Mouse (Mus musculus) ES-CJ7 (cell line): ENCODE results near the gene Tmsb15b1.
"Not testable (repeated sequence)": the region's sequence is repeated elsewhere in the genome, so short reads cannot be mapped to it uniquely, and the experiment has no call there.

Source experiments
- DNase-seq: peaks from one replicate; pipeline ENCODE4 v3.0.0; 2011; ENCODE audit warnings: low read depth, low spot score

Tmsb15b1 gene

GRCm38 (mm10) chrX:136976424-136977084 lies at the start of gene Tmsb15b1, which contains the start of gene Tmsb15l:
Gene Tmsb15b1, minus strand, starts transcription at chrX:136976874.
Gene Tmsb15l, minus strand, starts transcription at chrX:136976869.
- DNase-seq, result peak; percentile 84

- peak; percentile 68 for DNase-seq
Observed at GRCm38 (mm10) chrX:137019310-137019709, 42.6 kb upstream of the Tmsb15b1 start.

GRCm38 (mm10) chrX:137017668-137018067 lies 41.0 kb upstream of the Tmsb15b1 start:
- no peak for DNase-seq

- DNase-seq, result peak; percentile 58
Observed at GRCm38 (mm10) chrX:137015099-137015709, 38.5 kb upstream of the Tmsb15b1 start.

GRCm38 (mm10) chrX:136996256-136996655 lies 19.6 kb upstream of the Tmsb15b1 start:
- no peak for DNase-seq

GRCm38 (mm10) chrX:136993641-136994040 lies 17.0 kb upstream of the Tmsb15b1 start:
- peak; percentile 4 for DNase-seq

- DNase-seq, result peak; percentile 82
Observed at GRCm38 (mm10) chrX:136992978-136993547, 16.4 kb upstream of the Tmsb15b1 start, which contains the start of gene Zcchc18. Gene Zcchc18, plus strand, starts transcription at chrX:136993155.

GRCm38 (mm10) chrX:136992191-136992965 lies 15.7 kb upstream of the Tmsb15b1 start:
- DNase-seq, result no peak

GRCm38 (mm10) chrX:136991274-136991673 lies 14.6 kb upstream of the Tmsb15b1 start:
- DNase-seq, result no peak

- no peak for DNase-seq
Observed at GRCm38 (mm10) chrX:136986039-136986438, 9.4 kb upstream of the Tmsb15b1 start.

GRCm38 (mm10) chrX:136978616-136979015 lies 1.9 kb upstream of the Tmsb15b1 start:
- peak; percentile 13 for DNase-seq

- not testable (repeated sequence) for DNase-seq
Observed at GRCm38 (mm10) chrX:136975397-136975796, 1.3 kb downstream of the Tmsb15b1 start, which contains the start of gene Tmsb15b2. Gene Tmsb15b2, minus strand, starts transcription at chrX:136975497.

GRCm38 (mm10) chrX:136959688-136960087 lies 17.0 kb downstream of the Tmsb15b1 start:
- peak; percentile 8 for DNase-seq

GRCm38 (mm10) chrX:136958300-136958699 lies 18.4 kb downstream of the Tmsb15b1 start:
- not testable (repeated sequence) for DNase-seq

GRCm38 (mm10) chrX:136957583-136958279 lies 18.9 kb downstream of the Tmsb15b1 start:
- peak; percentile 70 for DNase-seq

GRCm38 (mm10) chrX:136937985-136938384 lies 38.7 kb downstream of the Tmsb15b1 start:
- no peak for DNase-seq

- peak; percentile 34 for DNase-seq
Observed at GRCm38 (mm10) chrX:136927031-136927430, 49.6 kb downstream of the Tmsb15b1 start, which contains the start of gene H2bfm. Gene H2bfm, plus strand, starts transcription at chrX:136927325.

- DNase-seq, result peak; percentile 11
Observed at GRCm38 (mm10) chrX:136925863-136926262, 50.8 kb downstream of the Tmsb15b1 start.
